Mouse (Mus musculus): ENCODE results near the gene Ccdc60. TPM values are rescaled to one million over a fixed set of nuclear protein-coding genes. Genes with fewer than 3 reads are reported as not detected.

Ccdc60 gene
- polyA plus RNA-seq, 2 experiments = 0.01 TPM; not detected in 1

DNA sequence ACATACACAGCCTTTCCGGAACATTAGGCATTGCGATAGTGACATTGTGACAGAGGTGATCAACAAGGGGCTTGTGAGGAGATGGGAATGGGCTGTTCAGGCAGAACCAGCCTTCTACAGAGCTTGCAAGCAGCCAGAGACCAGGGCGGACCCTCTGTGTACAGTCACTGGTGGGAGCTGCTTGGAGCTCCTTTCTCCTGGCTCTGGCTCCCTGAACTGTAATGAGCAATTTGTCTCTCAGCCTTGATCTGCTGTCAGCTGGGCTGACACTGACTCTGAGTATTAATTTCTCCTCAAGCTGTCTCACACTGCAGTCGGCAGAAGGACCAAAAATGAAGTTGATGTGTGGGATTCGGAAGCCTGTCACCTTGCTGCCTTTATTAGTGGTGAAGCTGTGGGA is 28.4 kb downstream of the Ccdc60 start:
- ATAC-seq (ENCODE audit: insufficient read depth) = no peak
- TF ChIP-seq CTCF (IDR thresholded peaks at IDR 0.05; ENCODE audit: low read depth) (no peak), EP300 (IDR thresholded peaks at IDR 0.05; ENCODE audit: low read depth) (no peak)
- 65% methylated on average over 5 of the region's 5 CpGs for WGBS (ENCODE audit: insufficient replicate concordance)
- no peaks in the 10 kb centered on the region for H3K36me3 ChIP-seq (replicated peaks; ENCODE audit: control insufficient read depth, insufficient read depth, low read depth)
- H3K27ac ChIP-seq = no peak overlapping the region
- DNase-seq (ENCODE audit: low read depth in 3 of 3, low spot score in 3 of 3) = no peak
- H3K4me3 ChIP-seq (ENCODE audit: insufficient read depth in 1 of 2, low read depth in 2 of 2, low read length in 2 of 2) = no peak overlapping the region
- no peaks in the 10 kb centered on the region for H3K4me1 ChIP-seq (replicated peaks; ENCODE audit: control insufficient read depth in 2 of 2, insufficient read depth in 2 of 2, low read length in 1 of 2)
- H3K4me2 ChIP-seq (ENCODE audit: low read depth) = no peak overlapping the region
- no peak overlapping the region for H3K9ac ChIP-seq (replicated peaks)
- no peaks in the 10 kb centered on the region for H3K27me3 ChIP-seq (ENCODE audit: control insufficient read depth, insufficient read depth, low read length)
- H3K9me3 ChIP-seq (ENCODE audit: control insufficient read depth, low read length) = no peaks in the 10 kb centered on the region

DNA sequence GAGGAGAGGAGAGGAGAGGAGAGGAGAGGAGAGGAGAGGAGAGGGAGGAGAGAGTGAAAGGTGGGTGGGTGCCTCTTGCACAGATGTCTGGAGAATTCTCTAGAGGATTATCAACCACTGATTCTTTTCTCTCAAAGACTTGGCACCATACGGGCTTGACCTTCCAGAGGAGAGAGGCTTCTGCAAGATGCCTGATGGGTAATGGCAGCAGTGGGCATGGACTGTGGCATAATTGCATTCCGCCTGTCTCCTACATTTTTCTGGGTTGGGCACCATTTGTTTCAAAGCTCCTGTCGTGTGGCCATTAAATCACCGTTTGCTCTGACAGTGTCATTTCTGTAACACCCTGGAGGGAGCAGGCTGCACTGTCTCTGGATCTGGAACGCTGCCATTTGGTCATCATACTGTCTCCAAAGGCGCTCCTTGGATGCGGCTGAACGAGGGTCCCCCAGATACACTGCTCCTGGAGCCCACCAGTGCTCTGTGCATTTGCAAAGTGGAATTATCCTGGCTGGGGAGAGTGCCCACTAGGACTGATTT is 30.4 kb downstream of the Ccdc60 start:
- ATAC-seq (ENCODE audit: insufficient read depth) (no peak), DNase-seq (ENCODE audit: low read depth in 3 of 3, low spot score in 3 of 3) (no peak)
- H3K36me3 ChIP-seq (replicated peaks; ENCODE audit: control insufficient read depth, insufficient read depth, low read depth) = no peaks in the 10 kb centered on the region
- no peak overlapping the region for H3K27ac ChIP-seq
- H3K4me2 ChIP-seq (ENCODE audit: low read depth) = no peak overlapping the region
- WGBS (ENCODE audit: insufficient replicate concordance) = 57% methylated on average over 8 of the region's 8 CpGs
- no peak overlapping the region for H3K4me3 ChIP-seq (ENCODE audit: insufficient read depth in 1 of 2, low read depth in 2 of 2, low read length in 2 of 2)
- TF ChIP-seq EP300 (IDR thresholded peaks at IDR 0.05; ENCODE audit: low read depth) (no peak), CTCF (IDR thresholded peaks at IDR 0.05; ENCODE audit: low read depth) (no peak)
- no peak overlapping the region for H3K9ac ChIP-seq (replicated peaks)
- no peaks in the 10 kb centered on the region for H3K9me3 ChIP-seq (ENCODE audit: control insufficient read depth, low read length)
- no peaks in the 10 kb centered on the region for H3K4me1 ChIP-seq (replicated peaks; ENCODE audit: control insufficient read depth in 2 of 2, insufficient read depth in 2 of 2, low read length in 1 of 2)
- no peaks in the 10 kb centered on the region for H3K27me3 ChIP-seq (ENCODE audit: control insufficient read depth, insufficient read depth, low read length)

- H3K36me3 ChIP-seq (replicated peaks; ENCODE audit: control insufficient read depth, insufficient read depth, low read depth) = no peaks in the 10 kb centered on the region
- TF ChIP-seq CTCF (IDR thresholded peaks at IDR 0.05; ENCODE audit: low read depth) (no peak), EP300 (IDR thresholded peaks at IDR 0.05; ENCODE audit: low read depth) (no peak)
- 54% methylated on average over 4 of the region's 4 CpGs for WGBS (ENCODE audit: insufficient replicate concordance)
- no peaks in the 10 kb centered on the region for H3K4me1 ChIP-seq (replicated peaks; ENCODE audit: control insufficient read depth in 2 of 2, insufficient read depth in 2 of 2, low read length in 1 of 2)
- H3K27me3 ChIP-seq (ENCODE audit: control insufficient read depth, insufficient read depth, low read length) = no peaks in the 10 kb centered on the region
- H3K4me2 ChIP-seq (ENCODE audit: low read depth) = no peak overlapping the region
- no peak overlapping the region for H3K9ac ChIP-seq (replicated peaks)
- H3K27ac ChIP-seq = no peak overlapping the region
- H3K9me3 ChIP-seq (ENCODE audit: control insufficient read depth, low read length) = no peaks in the 10 kb centered on the region
- no peak overlapping the region for H3K4me3 ChIP-seq (ENCODE audit: insufficient read depth in 1 of 2, low read depth in 2 of 2, low read length in 2 of 2)
- ATAC-seq (ENCODE audit: insufficient read depth) (no peak), DNase-seq (ENCODE audit: low read depth in 3 of 3, low spot score in 3 of 3) (no peak)
Measured at GRCm38 (mm10) chr5:116253914-116254313, 34.9 kb downstream of the Ccdc60 start.

DNA sequence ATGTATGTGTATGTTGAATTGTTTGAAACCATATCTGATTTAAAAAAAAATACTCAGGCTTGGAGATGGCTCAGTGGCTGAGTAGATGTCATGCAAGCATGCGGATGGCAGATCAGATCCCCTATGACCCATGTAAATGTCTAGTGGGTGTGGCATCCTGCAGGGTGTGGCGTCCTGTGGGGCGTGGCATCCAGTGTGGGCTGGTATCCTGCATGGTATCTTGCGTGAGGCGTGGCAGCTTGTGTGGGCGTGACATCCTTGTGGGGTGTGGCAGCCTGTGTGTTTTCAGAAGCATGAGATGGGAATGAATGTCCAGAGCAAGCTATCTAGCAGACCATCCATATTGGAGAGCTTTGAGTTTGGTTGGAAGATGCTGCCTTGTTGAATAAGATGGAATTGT is 36.6 kb downstream of the Ccdc60 start:
- Histone ChIP-seq H3K9ac (replicated peaks) (no peak overlapping the region), H3K27ac (no peak overlapping the region), H3K9me3 (ENCODE audit: control insufficient read depth, low read length) (no peaks in the 10 kb centered on the region), H3K27me3 (ENCODE audit: control insufficient read depth, insufficient read depth, low read length) (no peaks in the 10 kb centered on the region), H3K4me2 (ENCODE audit: low read depth) (no peak overlapping the region), H3K4me3 (ENCODE audit: insufficient read depth in 1 of 2, low read depth in 2 of 2, low read length in 2 of 2) (no peak overlapping the region), H3K4me1 (replicated peaks; ENCODE audit: control insufficient read depth in 2 of 2, insufficient read depth in 2 of 2, low read length in 1 of 2) (no peaks in the 10 kb centered on the region), H3K36me3 (replicated peaks; ENCODE audit: control insufficient read depth, insufficient read depth, low read depth) (no peaks in the 10 kb centered on the region)
- DNase-seq (ENCODE audit: low read depth in 3 of 3, low spot score in 3 of 3) = no peak
- ATAC-seq (ENCODE audit: insufficient read depth) = no peak
- WGBS (ENCODE audit: insufficient replicate concordance) = 35% methylated on average over 6 of the region's 6 CpGs
- no peak for TF ChIP-seq CTCF (IDR thresholded peaks at IDR 0.05; ENCODE audit: low read depth)
- no peak for TF ChIP-seq EP300 (IDR thresholded peaks at IDR 0.05; ENCODE audit: low read depth)

- Histone ChIP-seq H3K36me3 (replicated peaks; ENCODE audit: control insufficient read depth, insufficient read depth, low read depth) (no peaks in the 10 kb centered on the region), H3K4me1 (replicated peaks; ENCODE audit: control insufficient read depth in 2 of 2, insufficient read depth in 2 of 2, low read length in 1 of 2) (no peaks in the 10 kb centered on the region), H3K27ac (no peak overlapping the region), H3K4me3 (ENCODE audit: insufficient read depth in 1 of 2, low read depth in 2 of 2, low read length in 2 of 2) (no peak overlapping the region), H3K9me3 (ENCODE audit: control insufficient read depth, low read length) (no peaks in the 10 kb centered on the region), H3K9ac (replicated peaks) (no peak overlapping the region), H3K27me3 (ENCODE audit: control insufficient read depth, insufficient read depth, low read length) (no peaks in the 10 kb centered on the region), H3K4me2 (ENCODE audit: low read depth) (no peak overlapping the region)
- ATAC-seq (ENCODE audit: insufficient read depth) (no peak), DNase-seq (ENCODE audit: low read depth in 3 of 3, low spot score in 3 of 3) (no peak)
- TF ChIP-seq CTCF (IDR thresholded peaks at IDR 0.05; ENCODE audit: low read depth) (no peak), EP300 (IDR thresholded peaks at IDR 0.05; ENCODE audit: low read depth) (no peak)
- WGBS (ENCODE audit: insufficient replicate concordance) = 58% methylated on average over 7 of the region's 7 CpGs
Measured at GRCm38 (mm10) chr5:116246642-116247041, 42.1 kb downstream of the Ccdc60 start.
